Mouse (Mus musculus) natural killer cell, adult 2 months (primary cell): ENCODE results near the gene Tpi1.
A peak's percentile ranks its signal among the peaks of the same experiment; 100 is the strongest.

ENCODE experiments used
- DNase-seq, 2 experiments: peaks; one replicate each; pipeline ENCODE4 v3.0.0; 2022; ENCODE audit warnings: low spot score in 2 of 2

Tpi1 gene

GRCm38 (mm10) chr6:124779222-124779983 lies 34.7 kb downstream of the Tpi1 start, which contains the start of gene Lrrc23:
Gene Lrrc23, minus strand, starts transcription at chr6:124779727.
- peak; percentile 72 to 75 for DNase-seq

- DNase-seq, result no peak
These were observed 43.6 kb downstream of the Tpi1 start for GRCm38 (mm10) chr6:124770511-124770910.

GRCm38 (mm10) chr6:124770013-124770412 lies 44.1 kb downstream of the Tpi1 start:
- DNase-seq, result no peak

GRCm38 (mm10) chr6:124769101-124769765 lies 44.9 kb downstream of the Tpi1 start, which contains the start of gene Eno2:
Gene Eno2, minus strand, starts transcription at chr6:124769673.
- DNase-seq, result peak in 1 of 2 experiments; percentile 50

GRCm38 (mm10) chr6:124768704-124769044 lies 45.4 kb downstream of the Tpi1 start:
- DNase-seq, result no peak

GRCm38 (mm10) chr6:124767920-124768703 lies 46.0 kb downstream of the Tpi1 start:
- no peak for DNase-seq

- DNase-seq, result no peak
These were observed 46.6 kb downstream of the Tpi1 start for GRCm38 (mm10) chr6:124767536-124767919.

- no peak for DNase-seq
These were observed 48.1 kb downstream of the Tpi1 start for GRCm38 (mm10) chr6:124765951-124766350.
